Mouse (Mus musculus): ENCODE measurements at regions not wholly inside any gene's neighbourhood (a gene's known extent, or its start where the extent isn't known, plus 50 kb on each side); places are given as distances from the start of the nearest gene placed in this dataset.

- no peak for DNase-seq (ENCODE audit: low spot score in 2 of 2)
These were observed 52.0 kb downstream of the Gm11983 start for GRCm38 (mm10) chr11:6785471-6785870.

- no peak for DNase-seq (ENCODE audit: low spot score in 2 of 2)
These were observed 54.6 kb downstream of the Gm11983 start for GRCm38 (mm10) chr11:6782826-6783225.

DNA sequence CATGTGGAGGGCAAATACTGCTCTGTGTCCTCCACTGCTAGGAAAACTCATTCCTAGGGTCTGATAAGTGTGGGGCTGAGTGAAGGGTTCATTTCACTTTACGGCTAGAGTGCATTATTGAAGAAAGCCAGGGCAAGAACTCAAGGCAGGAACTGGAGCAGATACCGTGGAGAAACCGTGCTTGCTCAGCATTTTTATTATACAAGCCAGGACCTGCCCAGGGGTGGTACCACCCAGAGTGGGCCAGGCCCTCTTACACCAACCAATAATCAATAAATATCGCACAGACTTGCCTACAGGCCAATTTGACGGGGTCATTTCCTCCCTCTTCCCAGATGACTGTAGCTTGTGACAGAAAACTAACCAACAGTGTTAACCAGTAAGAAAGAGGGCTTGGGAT is 57.7 kb downstream of the Gm11983 start:
- DNase-seq (ENCODE audit: low spot score in 2 of 2) = no peak

- no peak for DNase-seq (ENCODE audit: low spot score in 2 of 2)
These were observed 58.7 kb downstream of the Gm11983 start for GRCm38 (mm10) chr11:6778596-6779360.

GRCm38 (mm10) chr11:6777566-6777965 is 59.9 kb downstream of the Gm11983 start:
- no peak for DNase-seq (ENCODE audit: low spot score in 2 of 2)

DNA sequence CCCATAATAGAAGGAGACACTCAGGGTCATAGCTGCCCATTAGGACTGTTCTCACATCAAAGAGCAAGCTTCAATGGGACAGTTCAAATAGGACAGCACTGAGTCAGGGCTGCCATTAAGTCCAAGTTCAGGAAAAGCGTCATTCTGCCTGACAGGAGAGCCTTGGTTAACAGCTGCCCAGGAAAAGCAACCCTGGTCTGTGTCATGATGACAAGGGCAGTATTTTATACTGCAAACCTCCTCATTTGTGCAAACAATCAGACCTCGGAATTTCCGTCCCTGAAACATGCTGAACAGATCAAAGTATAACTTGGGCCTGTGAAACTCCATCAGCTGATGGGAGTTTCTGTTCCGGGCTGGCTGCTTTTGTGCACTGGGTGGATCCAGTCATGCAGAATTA is 62.8 kb downstream of the Gm11983 start:
- DNase-seq (ENCODE audit: low spot score in 2 of 2) = no peak

GRCm38 (mm10) chr11:6773951-6774350 is 63.5 kb downstream of the Gm11983 start:
- no peak for DNase-seq (ENCODE audit: low spot score in 2 of 2)

DNA sequence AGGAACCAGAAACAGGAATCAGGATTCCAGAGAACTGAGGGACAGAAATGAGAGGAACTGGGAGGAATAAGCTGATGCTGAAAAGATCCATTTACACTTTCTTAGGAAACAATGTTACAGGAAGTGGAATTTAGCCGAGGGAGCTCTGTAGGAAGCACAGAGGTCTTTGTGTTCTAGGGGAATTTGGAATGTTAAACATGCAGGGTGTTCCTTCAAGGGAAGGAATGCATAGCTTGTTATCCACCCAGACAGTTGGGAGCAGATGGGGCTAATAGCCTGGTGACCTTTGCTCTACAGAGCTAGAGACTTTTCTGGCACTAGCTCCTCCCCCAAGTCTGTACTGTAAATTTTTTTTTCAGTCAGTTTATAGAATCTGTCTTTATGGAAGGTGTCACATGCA is 64.1 kb downstream of the Gm11983 start:
- DNase-seq (ENCODE audit: low spot score in 2 of 2) = no peak

DNA sequence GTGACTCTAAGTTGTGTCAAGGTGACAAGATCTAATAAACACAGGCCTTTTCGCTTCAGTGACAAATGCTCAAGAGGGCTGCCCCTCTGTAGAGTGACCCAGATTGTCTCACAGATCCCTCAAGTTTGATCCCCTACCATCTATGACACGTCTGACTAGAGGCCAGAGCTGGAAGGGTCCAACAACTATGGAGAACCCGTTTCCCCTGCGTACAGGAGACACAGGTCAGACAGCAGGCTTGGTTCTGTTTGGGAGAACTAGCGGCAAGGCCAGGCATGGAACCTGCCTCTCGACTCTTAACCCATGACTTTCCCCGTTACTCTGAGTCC is 68.1 kb downstream of the Gm11983 start:
- DNase-seq (ENCODE audit: low spot score in 2 of 2) = no peak

DNA sequence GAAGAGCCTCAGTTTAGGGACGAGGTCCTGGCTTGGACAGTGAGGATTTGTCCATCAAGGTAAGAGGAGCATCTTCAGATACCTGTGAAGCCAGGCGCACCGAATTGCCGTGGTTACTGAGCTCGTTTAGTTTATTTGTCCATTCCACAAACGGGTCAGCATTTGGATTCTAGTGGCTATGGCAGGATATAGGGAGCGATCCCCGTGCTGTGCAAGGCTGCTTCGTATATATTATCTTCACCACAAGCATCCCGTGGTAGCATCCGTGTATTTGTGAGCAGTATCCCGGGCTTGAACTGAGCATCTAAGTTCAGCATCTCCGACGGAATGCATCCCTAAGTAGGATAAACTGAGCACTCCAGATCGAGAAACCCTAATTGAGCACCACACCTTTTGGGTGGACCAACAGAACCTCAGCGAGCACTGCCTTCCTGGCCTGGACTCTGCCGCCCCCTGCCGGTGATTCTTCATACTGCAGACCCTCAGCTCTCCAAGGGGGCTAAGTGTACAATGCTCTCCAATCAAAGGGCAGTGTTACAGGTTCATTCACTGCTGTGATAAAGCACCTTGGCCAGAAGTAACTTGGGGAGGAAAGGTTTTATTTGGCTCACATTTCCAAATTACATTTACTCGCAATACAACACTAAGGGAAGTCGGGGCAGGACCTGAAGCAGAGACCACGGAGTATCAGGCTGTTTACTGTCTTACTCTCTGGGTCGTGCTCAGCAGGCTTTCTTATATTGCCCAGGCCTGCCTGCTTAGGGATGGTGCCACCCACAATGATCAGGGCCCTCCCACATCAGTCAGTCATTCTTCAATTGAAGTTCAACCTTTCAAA is 68.6 kb downstream of the Gm11983 start:
- DNase-seq (ENCODE audit: low spot score in 2 of 2) = peak; percentile 54 to 70

DNA sequence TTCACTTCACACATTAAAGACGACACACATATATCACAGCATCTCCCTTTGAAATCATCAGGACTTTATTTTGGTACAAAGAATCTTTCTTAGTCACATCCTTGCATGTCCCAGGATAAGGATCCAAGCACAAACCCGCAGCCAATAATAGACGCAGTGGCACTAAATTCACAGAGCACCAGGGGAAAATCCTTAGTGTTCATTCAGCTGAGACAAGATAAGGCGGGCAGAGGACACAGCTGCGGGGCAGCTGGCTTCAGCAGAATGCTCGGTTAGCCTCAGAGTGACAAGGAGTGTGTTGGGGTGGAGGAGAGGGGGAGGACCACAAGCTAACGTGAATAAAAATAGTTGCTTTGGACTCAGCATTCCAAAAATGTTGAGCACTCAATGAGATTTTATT is 70.7 kb downstream of the Gm11983 start:
- no peak for DNase-seq (ENCODE audit: low spot score in 2 of 2)

DNA sequence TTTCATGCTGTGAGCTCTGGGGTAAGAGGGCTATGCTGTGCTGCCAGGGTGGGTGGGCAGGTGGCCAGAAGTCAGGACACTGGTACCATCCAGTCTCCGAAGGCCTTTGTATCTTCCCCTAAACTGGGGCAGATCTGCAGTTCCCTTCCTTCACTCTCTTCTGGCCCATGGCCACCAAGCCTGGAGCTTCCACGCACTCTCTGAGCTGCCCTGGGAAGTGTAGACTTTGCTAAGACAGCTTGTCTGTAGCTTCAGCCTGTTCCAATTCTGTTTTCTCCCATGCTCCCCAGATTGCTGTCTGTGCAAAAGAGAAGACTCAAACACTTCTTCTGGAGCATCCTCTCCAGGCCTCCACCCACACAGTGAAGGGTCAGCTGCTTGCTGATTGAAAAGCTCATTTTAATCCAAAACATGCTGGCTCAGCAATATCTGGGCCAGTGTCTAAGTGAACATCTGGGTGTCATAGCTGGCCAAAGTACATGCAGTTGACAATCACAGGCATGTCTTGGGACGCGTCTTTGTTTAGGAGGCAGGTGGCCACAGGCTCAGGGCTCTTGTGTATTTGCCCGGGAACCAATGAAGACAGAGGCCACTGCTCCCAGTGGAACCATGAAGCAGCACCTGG is 72.0 kb downstream of the Gm11983 start:
- no peak for DNase-seq (ENCODE audit: low spot score in 2 of 2)

GRCm38 (mm10) chr11:6764186-6764585 is 73.3 kb downstream of the Gm11983 start:
- no peak for DNase-seq (ENCODE audit: low spot score in 2 of 2)

GRCm38 (mm10) chr11:6763001-6763400 is 74.5 kb downstream of the Gm11983 start:
- no peak for DNase-seq (ENCODE audit: low spot score in 2 of 2)

- DNase-seq (ENCODE audit: low spot score in 2 of 2) = no peak
These were observed 75.4 kb downstream of the Gm11983 start for GRCm38 (mm10) chr11:6761876-6762628.

- DNase-seq (ENCODE audit: low spot score in 2 of 2) = no peak
These were observed 77.9 kb downstream of the Gm11983 start for GRCm38 (mm10) chr11:6759578-6759977.

- DNase-seq (ENCODE audit: low spot score in 2 of 2) = no peak
These were observed 81.1 kb downstream of the Ramp3 start for GRCm38 (mm10) chr11:6739439-6739838.

- no peak for DNase-seq (ENCODE audit: low spot score in 2 of 2)
These were observed 80.3 kb downstream of the Ramp3 start for GRCm38 (mm10) chr11:6738581-6738980.

DNA sequence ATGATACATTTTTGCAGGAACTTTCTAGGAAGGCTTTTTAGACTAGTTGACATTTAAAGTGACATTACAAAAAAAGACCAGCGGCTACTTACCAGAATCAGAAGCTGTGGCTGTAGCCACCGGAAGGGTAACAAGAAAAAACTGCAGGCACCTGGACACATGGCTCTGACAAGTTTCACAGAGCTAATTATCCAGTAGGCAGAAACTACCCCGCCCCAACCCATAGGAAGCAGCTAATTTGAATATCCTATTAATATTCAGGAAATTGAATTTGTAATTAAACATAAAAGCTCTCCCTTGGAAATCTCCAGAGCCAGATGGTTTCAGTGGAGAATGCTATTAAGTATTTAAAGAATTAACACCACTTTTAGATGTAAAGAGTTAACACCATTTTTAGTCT is 79.8 kb downstream of the Ramp3 start:
- DNase-seq (ENCODE audit: low spot score in 2 of 2) = no peak

DNA sequence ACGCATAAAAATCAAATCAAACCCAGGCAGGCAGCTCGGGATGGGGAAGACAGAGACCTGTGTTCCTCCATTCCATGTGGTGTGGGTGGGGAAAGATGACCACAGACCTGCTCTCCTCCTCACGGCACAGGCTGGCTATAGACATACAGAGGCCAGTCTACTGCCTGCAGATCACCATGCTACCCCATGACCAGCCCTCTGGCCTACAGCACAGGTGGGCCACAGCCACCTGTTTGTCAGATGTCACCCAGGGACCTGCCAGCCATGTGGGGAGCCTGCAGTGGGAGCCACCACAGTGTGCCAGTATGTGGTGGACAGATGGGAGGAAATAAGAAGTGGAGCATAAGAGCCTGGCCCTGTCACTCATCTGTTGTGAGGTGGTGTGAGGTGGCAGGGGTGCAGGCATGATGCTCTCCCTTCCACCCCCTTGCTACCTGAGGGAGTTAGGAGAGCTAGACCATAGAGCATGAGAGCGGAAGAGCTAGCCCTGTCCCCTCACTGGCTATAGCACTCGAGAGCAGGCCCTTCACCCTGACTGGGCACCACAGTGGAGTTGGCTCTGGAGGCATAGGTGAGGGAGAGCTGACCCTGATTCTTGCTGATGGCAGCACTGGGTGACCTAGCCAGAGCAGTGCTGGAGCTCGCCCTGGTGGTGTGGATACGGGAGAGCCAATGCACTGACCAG is 76.6 kb downstream of the Ramp3 start:
- no peak for DNase-seq (ENCODE audit: low spot score in 2 of 2)

GRCm38 (mm10) chr11:6731505-6731904 is 73.2 kb downstream of the Ramp3 start:
- DNase-seq (ENCODE audit: low spot score in 2 of 2) = no peak
